Mouse (Mus musculus): ENCODE data around the gene E030018B13Rik. TPM values are rescaled to one million over a fixed set of nuclear protein-coding genes. Genes with fewer than 3 reads are reported as not detected.
A peak's percentile ranks its signal among the peaks of the same experiment; 100 is the strongest.

E030018B13Rik gene
- total RNA-seq (2021): not detected
- long read RNA-seq, experiment 1: 0 reads
- long read RNA-seq, experiment 2: 0 reads

GRCm38 (mm10) chr7:63916268-63916907, at the start of gene E030018B13Rik:
E030018B13Rik (plus strand) TSS chr7:63916857.
- no peak for DNase-seq

GRCm38 (mm10) chr7:63868356-63868918, 48.2 kb upstream of the E030018B13Rik start:
- no peak for DNase-seq

GRCm38 (mm10) chr7:63871698-63872097, 45.0 kb upstream of the E030018B13Rik start:
- DNase-seq: no peak

GRCm38 (mm10) chr7:63873880-63874279, 42.8 kb upstream of the E030018B13Rik start:
- DNase-seq: no peak

GRCm38 (mm10) chr7:63875686-63876085, 41.0 kb upstream of the E030018B13Rik start:
- no peak for DNase-seq

GRCm38 (mm10) chr7:63876640-63877039, 40.0 kb upstream of the E030018B13Rik start:
- DNase-seq: no peak

- DNase-seq: no peak
Observed at GRCm38 (mm10) chr7:63877610-63878009, 39.0 kb upstream of the E030018B13Rik start.

- DNase-seq: no peak
Observed at GRCm38 (mm10) chr7:63879583-63879982, 37.1 kb upstream of the E030018B13Rik start.

GRCm38 (mm10) chr7:63882739-63883138, 33.9 kb upstream of the E030018B13Rik start:
- no peak for DNase-seq

- DNase-seq: no peak
Observed at GRCm38 (mm10) chr7:63885025-63885424, 31.6 kb upstream of the E030018B13Rik start.

- DNase-seq: peak in 1 of 2 experiments; percentile 55
Observed at GRCm38 (mm10) chr7:63887034-63887551, 29.6 kb upstream of the E030018B13Rik start.

- DNase-seq: no peak
Observed at GRCm38 (mm10) chr7:63887602-63888123, 29.0 kb upstream of the E030018B13Rik start.

- DNase-seq: no peak
Observed at GRCm38 (mm10) chr7:63888674-63889073, 28.0 kb upstream of the E030018B13Rik start.

GRCm38 (mm10) chr7:63889116-63889975, 27.3 kb upstream of the E030018B13Rik start:
- DNase-seq: no peak

GRCm38 (mm10) chr7:63891488-63892075, 25.1 kb upstream of the E030018B13Rik start:
- DNase-seq: no peak

- DNase-seq: no peak
Observed at GRCm38 (mm10) chr7:63893201-63893600, 23.5 kb upstream of the E030018B13Rik start.

- no peak for DNase-seq
Observed at GRCm38 (mm10) chr7:63893729-63894128, 22.9 kb upstream of the E030018B13Rik start.

GRCm38 (mm10) chr7:63894662-63895061, 22.0 kb upstream of the E030018B13Rik start:
- DNase-seq: no peak

GRCm38 (mm10) chr7:63895223-63895622, 21.4 kb upstream of the E030018B13Rik start:
- no peak for DNase-seq

GRCm38 (mm10) chr7:63896276-63896967, 20.2 kb upstream of the E030018B13Rik start:
- DNase-seq: peak in 1 of 2 experiments; percentile 38

- DNase-seq: peak; percentile 93
Observed at GRCm38 (mm10) chr7:63896968-63897468, 19.6 kb upstream of the E030018B13Rik start.
